Mouse (Mus musculus) embryonic facial prominence, embryonic 14.5 days (tissue): Measurements from ENCODE around the gene Parn. TPM values are rescaled to one million over a fixed set of nuclear protein-coding genes. Genes with fewer than 3 reads are reported as not detected.

Source experiments
- ATAC-seq: fragments of 200-750 bp; cut with Nextera tagmentation; 2 replicates; pipeline ENCODE4 v1.8.0; 2017; ENCODE audit warnings: low read depth, moderate number of reproducible peaks, moderate TSS enrichment
- DNase-seq: peaks from one replicate; pipeline ENCODE4 v3.0.0-alpha.2; 2015; ENCODE audit warnings: low spot score
- H3K27ac ChIP-seq: fragments of 300-500 bp; sonication (generic); replicated peaks from 2 replicates; pipeline ENCODE4 v1.5.1; 2014; ENCODE audit warnings: low read depth, mild to moderate bottlenecking, low read length, moderate library complexity
- H3K27me3 ChIP-seq: fragments of 300-500 bp; sonication (generic); replicated peaks from 2 replicates; pipeline ENCODE4 v1.6.1; 2014; ENCODE audit warnings: low read length; ENCODE audit not compliant: control insufficient read depth, insufficient read depth
- H3K36me3 ChIP-seq: fragments of 300-500 bp; sonication (generic); 2 replicates; pipeline ENCODE4 v1.6.1; 2014; ENCODE audit warnings: low read length, mixed read lengths; ENCODE audit not compliant: control insufficient read depth, insufficient read depth
- H3K4me1 ChIP-seq: fragments of 300-500 bp; sonication (generic); 2 replicates; pipeline ENCODE4 v1.6.1; 2014; ENCODE audit warnings: antibody characterized with exemption, low read length; ENCODE audit not compliant: control insufficient read depth, insufficient read depth
- H3K4me2 ChIP-seq: fragments of 300-500 bp; sonication (generic); 2 replicates; pipeline ENCODE4 v1.6.1; 2014; ENCODE audit warnings: low read depth, mild to moderate bottlenecking, low read length, moderate library complexity, mixed read lengths
- H3K4me3 ChIP-seq: fragments of 300-500 bp; sonication (generic); 2 replicates; pipeline ENCODE4 v1.5.1; 2014; ENCODE audit warnings: low read depth, mild to moderate bottlenecking, low read length
- H3K9ac ChIP-seq: fragments of 300-500 bp; sonication (generic); 2 replicates; pipeline ENCODE4 v1.6.1; 2014; ENCODE audit warnings: low read depth, mild to moderate bottlenecking, low read length, moderate library complexity, mixed read lengths
- H3K9me3 ChIP-seq: fragments of 300-500 bp; sonication (generic); 2 replicates; pipeline ENCODE4 v1.6.1; 2016; ENCODE audit warnings: low read length; ENCODE audit not compliant: control insufficient read depth
- WGBS: fragments of 180-500 bp; shearing (Covaris S2); extraction: QIAGEN DNeasy Blood & Tissue Kit; methylation state at CpG from one replicate; pipeline ENCODE4 v1.1.7; 2014; 5-methylcytosine and 5-hydroxymethylcytosine counted together
- polyA plus RNA-seq: library from polyadenylated mRNA; unstranded; fragments of >200 nt; fragmentation: Nextera tagmentation; extraction: Ambion mirVana; gene quantifications from 2 replicates; pipeline ENCODE4 v1.2.1, GENCODE M21; 2014

Parn gene
- polyA plus RNA-seq, 1 experiment from 2014 or later: 32.1 TPM

DNA sequence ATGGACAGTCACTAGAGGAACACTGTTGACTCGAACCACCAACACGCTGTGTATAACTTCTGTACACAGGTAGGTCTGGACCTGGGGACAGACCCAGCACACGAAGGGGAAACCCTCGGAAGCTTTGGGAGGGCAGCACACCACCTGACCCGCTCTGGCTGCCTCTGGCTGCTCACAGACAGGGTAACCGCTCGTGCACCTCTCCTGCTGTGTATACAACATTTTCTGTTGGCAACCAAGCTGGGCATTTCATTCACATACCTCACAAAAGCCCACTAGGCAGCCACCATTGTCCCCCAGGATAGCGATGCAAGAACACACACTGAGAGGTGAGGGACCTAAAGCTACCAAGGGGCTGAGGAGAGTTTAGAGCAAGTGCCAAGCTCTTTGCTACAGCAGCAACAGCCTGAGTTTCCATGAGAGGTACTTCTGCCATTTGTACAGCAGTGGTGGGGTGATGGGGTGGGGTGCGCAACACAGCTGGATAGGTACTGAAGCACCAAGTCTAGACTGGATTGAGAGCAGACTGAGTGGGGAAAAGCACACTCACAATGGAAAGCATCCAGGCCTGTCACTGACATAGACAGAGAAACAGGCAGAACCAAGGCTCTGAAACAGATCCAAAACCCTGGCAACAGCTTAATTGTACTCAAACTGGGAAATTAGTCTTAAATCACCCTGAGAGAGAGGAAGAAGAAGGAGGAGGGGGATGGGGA lies 128.9 kb downstream of the Parn start:
- no peaks in the 10 kb centered on the region for H3K36me3 ChIP-seq
- no peak for ATAC-seq

DNA sequence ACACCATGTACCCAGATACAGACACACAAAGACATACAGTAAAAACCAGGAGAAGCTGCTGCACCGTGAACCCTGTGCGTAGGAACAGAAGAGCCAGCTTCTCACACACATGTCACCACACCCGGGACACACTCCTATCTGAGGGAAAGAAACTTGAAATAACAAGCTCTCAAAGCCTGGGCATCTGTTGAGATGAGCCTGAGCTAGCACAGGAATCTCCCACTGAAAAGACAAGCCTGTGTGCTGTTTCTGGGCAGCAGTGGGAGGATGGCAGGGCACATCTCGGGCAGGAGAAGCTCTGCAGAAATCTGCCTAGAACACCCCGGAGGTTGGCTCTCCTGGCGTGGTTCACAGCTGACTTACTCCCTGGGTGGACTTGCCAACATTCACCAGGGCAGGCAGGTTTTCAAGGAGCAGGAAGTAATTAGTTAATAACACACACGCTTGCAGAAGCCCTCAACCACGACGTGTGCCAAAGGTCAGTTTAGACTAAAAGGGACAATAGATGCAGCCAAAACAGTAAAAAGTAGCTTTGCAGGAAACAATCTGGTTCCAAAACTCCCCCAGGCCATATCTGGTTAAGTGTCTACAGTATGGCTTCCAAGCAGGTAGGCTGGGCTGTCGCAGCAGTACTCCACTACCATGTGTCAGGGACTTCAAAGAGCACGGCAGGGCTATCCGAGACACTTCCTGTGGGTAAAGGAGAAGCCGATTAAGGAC lies 129.6 kb downstream of the Parn start:
- DNase-seq (no peak), ATAC-seq (no peak)
- no peak overlapping the region for H3K27ac ChIP-seq
- no peak overlapping the region for H3K4me3 ChIP-seq
- H3K9ac ChIP-seq: no peak overlapping the region
- H3K27me3 ChIP-seq: no peaks in the 10 kb centered on the region
- H3K4me1 ChIP-seq: no peaks in the 10 kb centered on the region
- no peaks in the 10 kb centered on the region for H3K9me3 ChIP-seq
- no peak overlapping the region for H3K4me2 ChIP-seq
- 49% methylated on average over 13 of the region's 13 CpGs for WGBS
- H3K36me3 ChIP-seq: no peaks in the 10 kb centered on the region

More for the DNA sequence above, 128.9 kb downstream of the Parn start:
- Histone ChIP-seq H3K9ac (no peak overlapping the region), H3K9me3 (no peaks in the 10 kb centered on the region), H3K27ac (no peak overlapping the region), H3K4me1 (no peaks in the 10 kb centered on the region), H3K4me3 (no peak overlapping the region), H3K4me2 (no peak overlapping the region), H3K27me3 (no peaks in the 10 kb centered on the region)
- no peak for DNase-seq
- WGBS: 71% methylated on average over 9 of the region's 9 CpGs

DNA sequence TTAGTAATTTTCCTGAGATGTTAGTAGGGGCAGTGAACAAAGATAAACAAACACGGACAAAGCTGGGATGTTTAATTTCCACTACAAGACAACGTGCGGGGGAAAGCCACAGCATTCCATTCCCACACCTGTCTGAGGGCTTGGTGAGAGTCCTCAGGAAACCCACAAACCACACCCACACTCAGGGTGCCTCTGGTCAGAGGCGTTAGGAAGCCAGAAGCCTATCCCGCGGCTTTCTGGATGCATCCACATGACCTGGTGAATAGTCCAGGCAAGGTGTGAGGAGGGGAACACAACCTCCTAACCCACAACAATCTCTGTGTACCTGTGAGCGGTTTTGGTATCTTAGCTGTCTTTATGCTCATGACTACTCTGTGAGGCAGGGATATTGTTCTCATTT lies 131.6 kb downstream of the Parn start:
- Histone ChIP-seq H3K4me1 (no peaks in the 10 kb centered on the region), H3K9ac (no peak overlapping the region), H3K9me3 (no peaks in the 10 kb centered on the region), H3K4me3 (no peak overlapping the region), H3K27me3 (no peaks in the 10 kb centered on the region), H3K4me2 (no peak overlapping the region), H3K36me3 (no peaks in the 10 kb centered on the region), H3K27ac (no peak overlapping the region)
- 79% methylated on average over 7 of the region's 7 CpGs for WGBS
- ATAC-seq: no peak
- DNase-seq: no peak

DNA sequence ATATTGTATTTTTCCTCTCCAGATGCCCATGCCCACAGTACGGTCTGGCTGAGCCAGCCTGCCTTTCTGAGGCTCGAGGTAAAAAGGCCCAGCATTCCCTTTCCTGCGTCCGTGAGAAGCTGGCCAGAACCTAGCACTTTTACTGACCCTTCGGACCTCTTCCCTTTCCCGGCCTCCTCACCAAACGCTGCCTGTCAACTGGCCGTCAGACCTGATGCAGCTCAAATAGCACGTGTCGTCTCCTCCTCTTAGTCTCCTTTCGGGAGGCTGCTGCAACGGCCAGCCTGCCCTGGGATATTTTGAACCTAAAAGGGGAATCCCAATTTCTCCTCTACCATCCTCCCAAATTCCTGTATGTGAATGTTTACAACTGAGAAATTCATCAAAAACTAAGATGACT lies 132.1 kb downstream of the Parn start:
- Histone ChIP-seq H3K36me3 (no peaks in the 10 kb centered on the region), H3K4me1 (no peaks in the 10 kb centered on the region), H3K9ac (no peak overlapping the region), H3K27ac (no peak overlapping the region), H3K4me3 (no peak overlapping the region), H3K27me3 (no peaks in the 10 kb centered on the region), H3K9me3 (no peaks in the 10 kb centered on the region), H3K4me2 (no peak overlapping the region)
- 67% methylated on average over 12 of the region's 12 CpGs for WGBS
- ATAC-seq (no peak), DNase-seq (no peak)

DNA sequence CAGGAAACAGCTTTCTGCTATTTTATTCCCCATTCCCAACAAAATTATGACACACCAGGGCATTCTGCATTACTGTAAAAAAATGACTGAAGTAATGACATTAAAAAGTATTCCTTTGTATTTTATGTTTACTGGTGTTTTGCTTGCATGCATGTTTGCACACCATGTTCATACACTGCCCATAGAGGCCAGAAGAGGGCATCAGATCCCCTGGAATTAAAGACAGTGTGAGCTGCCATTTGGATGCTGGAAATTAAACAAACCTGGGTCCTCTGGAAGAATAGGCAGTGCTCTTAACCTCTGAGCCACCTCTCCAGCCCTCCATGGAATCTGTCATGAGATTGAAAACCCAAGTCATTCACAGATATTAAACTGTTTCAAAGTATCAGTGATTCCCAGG lies 135.1 kb downstream of the Parn start:
- no peaks in the 10 kb centered on the region for H3K36me3 ChIP-seq
- H3K4me3 ChIP-seq: no peak overlapping the region
- DNase-seq (peak; percentile 49), ATAC-seq (no peak)
- no peak overlapping the region for H3K4me2 ChIP-seq
- H3K27me3 ChIP-seq: no peaks in the 10 kb centered on the region
- no peaks in the 10 kb centered on the region for H3K9me3 ChIP-seq
- H3K27ac ChIP-seq: no peak overlapping the region
- H3K9ac ChIP-seq: no peak overlapping the region
- H3K4me1 ChIP-seq: no peaks in the 10 kb centered on the region

DNA sequence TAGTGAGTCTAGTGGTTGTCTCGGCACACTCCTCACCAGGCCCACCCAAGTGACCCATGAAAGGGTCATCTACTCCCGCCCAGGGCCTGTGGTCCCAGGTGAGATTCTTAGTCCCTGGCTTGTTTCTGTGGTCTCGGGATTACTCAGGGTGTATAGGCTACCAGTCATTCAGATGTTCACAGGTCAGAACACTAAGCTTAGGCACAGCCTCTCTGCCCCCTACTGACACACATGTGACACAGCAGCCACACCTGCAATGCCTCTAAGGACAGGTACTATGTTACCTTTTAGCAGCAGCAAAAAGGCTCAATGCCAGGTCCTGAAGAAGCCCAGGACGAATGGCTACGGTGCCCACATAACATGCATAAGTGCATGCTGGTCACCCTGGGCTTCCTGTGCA lies 136.7 kb downstream of the Parn start:
- Histone ChIP-seq H3K9ac (no peak overlapping the region), H3K36me3 (no peaks in the 10 kb centered on the region), H3K4me2 (no peak overlapping the region), H3K9me3 (no peaks in the 10 kb centered on the region), H3K27ac (no peak overlapping the region), H3K27me3 (no peaks in the 10 kb centered on the region), H3K4me3 (no peak overlapping the region), H3K4me1 (no peaks in the 10 kb centered on the region)
- no peak for ATAC-seq
- no peak for DNase-seq
- WGBS: 86% methylated on average over 5 of the region's 5 CpGs

DNA sequence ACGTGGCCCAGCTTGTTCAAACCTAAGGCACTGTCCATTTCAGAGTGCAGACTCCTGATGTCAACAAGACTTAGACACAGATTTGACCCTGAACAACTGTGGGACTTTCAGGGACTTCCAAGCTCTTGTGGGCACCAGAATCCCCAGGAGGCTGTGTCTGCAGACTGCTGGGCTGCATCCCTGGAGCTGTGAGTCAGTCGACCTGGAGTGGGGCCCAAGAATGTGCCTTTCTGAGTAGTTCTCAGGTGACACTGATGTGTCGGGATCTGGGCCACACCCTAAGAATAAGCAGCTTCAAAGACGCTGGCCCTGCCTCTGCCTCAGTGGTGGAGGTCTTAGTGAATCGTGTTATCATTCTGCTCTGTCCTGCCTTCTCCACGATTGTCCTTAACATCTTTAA lies 146.6 kb downstream of the Parn start:
- Histone ChIP-seq H3K4me3 (no peak overlapping the region), H3K27ac (no peak overlapping the region), H3K4me1 (no peaks in the 10 kb centered on the region), H3K27me3 (no peaks in the 10 kb centered on the region), H3K9ac (no peak overlapping the region), H3K36me3 (no peaks in the 10 kb centered on the region), H3K4me2 (no peak overlapping the region), H3K9me3 (no peaks in the 10 kb centered on the region)
- 62% methylated on average over 6 of the region's 6 CpGs for WGBS
- ATAC-seq (no peak), DNase-seq (no peak)

DNA sequence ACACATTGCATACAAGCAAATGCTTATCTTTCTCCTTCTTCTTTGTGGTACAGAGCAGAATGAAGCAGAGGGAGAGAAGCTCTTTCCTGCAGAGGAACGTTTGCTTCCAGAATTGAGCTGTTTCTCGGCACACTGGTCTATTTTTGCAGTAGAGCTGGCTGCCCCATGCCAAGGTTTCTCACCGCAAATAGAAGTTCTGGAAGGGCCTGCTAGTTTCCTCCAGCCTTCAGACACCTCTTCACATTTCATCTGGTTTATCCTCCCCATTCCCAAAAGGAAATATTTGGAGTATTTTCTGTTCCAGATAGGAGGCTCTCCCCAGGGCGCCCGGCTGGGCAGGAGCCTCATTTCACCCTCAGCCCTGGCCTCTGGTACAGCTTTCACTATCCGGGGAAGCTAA lies 147.7 kb downstream of the Parn start:
- Histone ChIP-seq H3K4me2 (no peak overlapping the region), H3K36me3 (no peaks in the 10 kb centered on the region), H3K27me3 (no peaks in the 10 kb centered on the region), H3K27ac (no peak overlapping the region), H3K9me3 (no peaks in the 10 kb centered on the region), H3K4me3 (no peak overlapping the region), H3K9ac (no peak overlapping the region), H3K4me1 (no peaks in the 10 kb centered on the region)
- DNase-seq (no peak), ATAC-seq (no peak)
- 83% methylated on average over 6 of the region's 6 CpGs for whole genome bisulfite sequencing

DNA sequence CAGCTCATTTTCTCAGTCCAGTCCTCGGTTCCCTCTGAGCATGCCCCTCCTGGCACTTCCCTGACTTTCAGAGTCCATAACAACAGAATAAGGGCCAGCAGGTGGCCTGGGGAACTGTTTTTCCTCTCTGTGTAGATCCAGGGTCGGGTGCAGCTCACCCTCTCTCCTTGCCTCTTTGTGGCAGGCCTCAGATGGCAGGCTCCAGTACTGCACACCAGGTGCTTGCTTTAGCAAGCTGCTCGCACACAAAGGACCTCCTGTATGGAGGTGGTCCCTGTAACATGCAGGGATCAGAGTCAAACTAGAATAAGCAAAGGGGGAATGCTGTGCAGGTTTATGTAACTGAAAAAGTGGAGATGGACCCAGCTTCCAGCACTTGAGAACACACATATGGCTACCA lies 151.8 kb downstream of the Parn start:
- Histone ChIP-seq H3K9me3 (no peaks in the 10 kb centered on the region), H3K4me3 (no peak overlapping the region), H3K36me3 (no peaks in the 10 kb centered on the region), H3K4me2 (no peak overlapping the region), H3K4me1 (no peaks in the 10 kb centered on the region), H3K27me3 (no peaks in the 10 kb centered on the region), H3K9ac (no peak overlapping the region), H3K27ac (no peak overlapping the region)
- WGBS: 44% methylated on average over 3 of the region's 3 CpGs
- DNase-seq: no peak
- ATAC-seq: no peak
